Mouse (Mus musculus): ENCODE data around the gene Aif1. TPM values are rescaled to one million over a fixed set of nuclear protein-coding genes. Genes with fewer than 3 reads are reported as not detected.

The Aif1 gene
- polyA plus RNA-seq, 1 experiment from 2014 or later: 7.4 TPM

- Histone ChIP-seq H3K4me1 (replicated peaks) (no peaks in the 10 kb centered on the region), H3K9ac (no peak overlapping the region), H3K9me3 (no peaks in the 10 kb centered on the region), H3K4me2 (no peak overlapping the region), H3K27ac (replicated peaks) (no peak overlapping the region), H3K36me3 (no peaks in the 10 kb centered on the region), H3K27me3 (no peaks in the 10 kb centered on the region), H3K4me3 (no peak overlapping the region)
- ATAC-seq (ENCODE audit: low FRiP score, low read depth): no peak
- WGBS: 77% methylated on average over 6 of the region's 6 CpGs
These were observed 486 bp downstream of the Aif1 start for GRCm38 (mm10) chr17:35175382-35175781.

GRCm38 (mm10) chr17:35174201-35174977 is 1.5 kb downstream of the Aif1 start:
- H3K4me3 ChIP-seq: no peak overlapping the region
- no peak overlapping the region for H3K9ac ChIP-seq
- no peak for ATAC-seq (ENCODE audit: low FRiP score, low read depth)
- H3K4me1 ChIP-seq (replicated peaks): no peaks in the 10 kb centered on the region
- no peak overlapping the region for H3K27ac ChIP-seq (replicated peaks)
- no peaks in the 10 kb centered on the region for H3K36me3 ChIP-seq
- H3K9me3 ChIP-seq: no peaks in the 10 kb centered on the region
- no peaks in the 10 kb centered on the region for H3K27me3 ChIP-seq
- WGBS: 77% methylated on average over 8 of the region's 8 CpGs
- no peak overlapping the region for H3K4me2 ChIP-seq

- H3K27me3 ChIP-seq: no peaks in the 10 kb centered on the region
- H3K27ac ChIP-seq (replicated peaks): 0 out of 2 replicates have a peak overlapping the region, but pooled peaks have one; percentile 11
- H3K9ac ChIP-seq: no peak overlapping the region
- no peaks in the 10 kb centered on the region for H3K4me1 ChIP-seq (replicated peaks)
- H3K9me3 ChIP-seq: no peaks in the 10 kb centered on the region
- WGBS: 72% methylated on average over 3 of the region's 3 CpGs
- no peak overlapping the region for H3K4me2 ChIP-seq
- no peak overlapping the region for H3K4me3 ChIP-seq
- no peak for ATAC-seq (ENCODE audit: low FRiP score, low read depth)
- H3K36me3 ChIP-seq: no peaks in the 10 kb centered on the region
These were observed 2.5 kb downstream of the Aif1 start for GRCm38 (mm10) chr17:35173329-35173728.

- Histone ChIP-seq H3K4me1 (replicated peaks) (no peaks in the 10 kb centered on the region), H3K9me3 (no peaks in the 10 kb centered on the region), H3K9ac (no peak overlapping the region), H3K36me3 (no peaks in the 10 kb centered on the region), H3K4me3 (no peak overlapping the region), H3K27me3 (no peaks in the 10 kb centered on the region), H3K27ac (replicated peaks) (0 out of 2 replicates have a peak overlapping the region, but pooled peaks have one; percentile 11), H3K4me2 (no peak overlapping the region)
- no peak for ATAC-seq (ENCODE audit: low FRiP score, low read depth)
- 79% methylated on average over 11 of the region's 11 CpGs for WGBS
These were observed 3.2 kb downstream of the Aif1 start for GRCm38 (mm10) chr17:35172445-35173234.

GRCm38 (mm10) chr17:35168541-35169207 is 7.2 kb downstream of the Aif1 start:
- ATAC-seq (ENCODE audit: low FRiP score, low read depth): no peak

GRCm38 (mm10) chr17:35167794-35168193 is 8.1 kb downstream of the Aif1 start:
- no peak for ATAC-seq (ENCODE audit: low FRiP score, low read depth)
- Histone ChIP-seq H3K27me3 (no peaks in the 10 kb centered on the region), H3K27ac (replicated peaks) (no peak overlapping the region), H3K4me1 (replicated peaks) (peaks cover 22% of the 10 kb centered on the region), H3K36me3 (no peaks in the 10 kb centered on the region), H3K4me2 (no peak overlapping the region), H3K4me3 (no peak overlapping the region), H3K9me3 (no peaks in the 10 kb centered on the region), H3K9ac (no peak overlapping the region)
- 87% methylated on average over 7 of the region's 7 CpGs for WGBS

More at GRCm38 (mm10) chr17:35168541-35169207, 7.2 kb downstream of the Aif1 start:
- H3K4me2 ChIP-seq: no peak overlapping the region
- H3K27me3 ChIP-seq: no peaks in the 10 kb centered on the region
- peaks cover 15% of the 10 kb centered on the region for H3K4me1 ChIP-seq (replicated peaks)
- WGBS: 26% methylated on average over 4 of the region's 4 CpGs
- no peak overlapping the region for H3K4me3 ChIP-seq
- no peak overlapping the region for H3K27ac ChIP-seq (replicated peaks)
- no peak overlapping the region for H3K9ac ChIP-seq
- no peaks in the 10 kb centered on the region for H3K36me3 ChIP-seq
- H3K9me3 ChIP-seq: no peaks in the 10 kb centered on the region

- WGBS: 58% methylated on average over 8 of the region's 8 CpGs
- H3K27me3 ChIP-seq: no peaks in the 10 kb centered on the region
- H3K9me3 ChIP-seq: no peaks in the 10 kb centered on the region
- peaks cover 35% of the 10 kb centered on the region for H3K4me1 ChIP-seq (replicated peaks)
- H3K27ac ChIP-seq (replicated peaks): peak overlapping the region; percentile 99
- H3K36me3 ChIP-seq: peaks cover 7% of the 10 kb centered on the region
- peak overlapping the region; percentile 95 for H3K4me2 ChIP-seq
- ATAC-seq (ENCODE audit: low FRiP score, low read depth): no peak
- H3K4me3 ChIP-seq: peak overlapping the region; percentile 96; the same call in 1 of the 2 replicates
- H3K9ac ChIP-seq: peak overlapping the region; percentile 44; the same call in 1 of the 2 replicates
These were observed 9.4 kb downstream of the Aif1 start for GRCm38 (mm10) chr17:35166352-35167035.

- 24% methylated on average over 12 of the region's 12 CpGs for WGBS
- Histone ChIP-seq H3K4me2 (peak overlapping the region; percentile 95), H3K36me3 (peaks cover 16% of the 10 kb centered on the region), H3K9ac (peak overlapping the region; percentile 44), H3K9me3 (no peaks in the 10 kb centered on the region), H3K4me3 (peak overlapping the region; percentile 96), H3K4me1 (replicated peaks) (peaks cover 39% of the 10 kb centered on the region), H3K27ac (replicated peaks) (peak overlapping the region; percentile 99), H3K27me3 (no peaks in the 10 kb centered on the region)
- ATAC-seq (ENCODE audit: low FRiP score, low read depth): no peak
These were observed 10.3 kb downstream of the Aif1 start for GRCm38 (mm10) chr17:35165451-35166155.

GRCm38 (mm10) chr17:35164568-35165450 is 11.1 kb downstream of the Aif1 start, which contains the start of gene Prrc2a:
Gene Prrc2a (minus strand): TSS chr17:35164897.
- Histone ChIP-seq H3K27ac (replicated peaks) (peak within 1 kb of the TSS; percentile 99), H3K36me3 (peaks cover 24% of the 10 kb centered on the region), H3K4me2 (peak within 1 kb of the TSS; percentile 95), H3K9me3 (no peaks in the 10 kb centered on the region), H3K9ac (peak within 1 kb of the TSS; percentile 100), H3K27me3 (no peaks in the 10 kb centered on the region), H3K4me3 (peak within 1 kb of the TSS; percentile 96), H3K4me1 (replicated peaks) (peaks cover 39% of the 10 kb centered on the region)
- under 1% methylated on average over 81 of the region's 89 CpGs for WGBS
- ATAC-seq (ENCODE audit: low FRiP score, low read depth): peak; percentile 95

GRCm38 (mm10) chr17:35164218-35164567 is 11.7 kb downstream of the Aif1 start:
- whole genome bisulfite sequencing: under 1% methylated on average over 24 of the region's 28 CpGs

More at GRCm38 (mm10) chr17:35164218-35164567, 11.7 kb downstream of the Aif1 start:
- Histone ChIP-seq H3K4me3 (peak overlapping the region; percentile 96), H3K36me3 (peaks cover 30% of the 10 kb centered on the region), H3K9me3 (no peaks in the 10 kb centered on the region), H3K9ac (peak overlapping the region; percentile 100), H3K4me1 (replicated peaks) (peaks cover 39% of the 10 kb centered on the region), H3K4me2 (peak overlapping the region; percentile 95), H3K27me3 (no peaks in the 10 kb centered on the region), H3K27ac (replicated peaks) (peak overlapping the region; percentile 99)
- no peak for ATAC-seq (ENCODE audit: low FRiP score, low read depth)
